Mouse (Mus musculus) cortical plate, adult 2 months (tissue): ENCODE measurements around the gene Nudt3. TPM values are rescaled to one million over a fixed set of nuclear protein-coding genes. Genes with fewer than 3 reads are reported as not detected.
A peak's percentile ranks its signal among the peaks of the same experiment; 100 is the strongest.

Experiments used
- H3K27ac ChIP-seq: fragments of 200-500 bp; 2 replicates; pipeline ENCODE4 v1.5.1; 2012; ENCODE audit warnings: low read length, control low read depth, inconsistent platforms; ENCODE audit not compliant: insufficient read depth
- H3K4me1 ChIP-seq: fragments of 200-500 bp; 2 replicates; pipeline ENCODE4 v1.6.1; 2011; ENCODE audit warnings: low read length; ENCODE audit not compliant: control insufficient read depth, insufficient read depth
- H3K4me3 ChIP-seq: fragments of 200-500 bp; 2 replicates; pipeline ENCODE4 v1.5.1; 2011; ENCODE audit warnings: mild to moderate bottlenecking, low read length, control low read depth; ENCODE audit not compliant: insufficient read depth
- CTCF ChIP-seq: fragments of 200-500 bp; IDR thresholded peaks from 2 replicates; pipeline ENCODE4 v1.5.1; 2011; ENCODE audit warnings: mild to moderate bottlenecking, control low read depth, low read length; ENCODE audit not compliant: insufficient read depth; ENCODE audit errors: extremely low read depth
- POLR2A ChIP-seq: fragments of 200-500 bp; IDR thresholded peaks from 2 replicates; pipeline ENCODE4 v1.6.1; 2011; ENCODE audit warnings: mild to moderate bottlenecking, low read length, control low read depth; ENCODE audit not compliant: insufficient read depth; ENCODE audit errors: extremely low read depth
- polyA plus RNA-seq: library from polyadenylated mRNA; depleted of rRNA; stranded (reverse); fragments of >200 nt; gene quantifications from 2 replicates; pipeline ENCODE4 v1.2.3, GENCODE M21; 2012

Nudt3 gene
- polyA plus RNA-seq, 1 experiment = 371 TPM

DNA sequence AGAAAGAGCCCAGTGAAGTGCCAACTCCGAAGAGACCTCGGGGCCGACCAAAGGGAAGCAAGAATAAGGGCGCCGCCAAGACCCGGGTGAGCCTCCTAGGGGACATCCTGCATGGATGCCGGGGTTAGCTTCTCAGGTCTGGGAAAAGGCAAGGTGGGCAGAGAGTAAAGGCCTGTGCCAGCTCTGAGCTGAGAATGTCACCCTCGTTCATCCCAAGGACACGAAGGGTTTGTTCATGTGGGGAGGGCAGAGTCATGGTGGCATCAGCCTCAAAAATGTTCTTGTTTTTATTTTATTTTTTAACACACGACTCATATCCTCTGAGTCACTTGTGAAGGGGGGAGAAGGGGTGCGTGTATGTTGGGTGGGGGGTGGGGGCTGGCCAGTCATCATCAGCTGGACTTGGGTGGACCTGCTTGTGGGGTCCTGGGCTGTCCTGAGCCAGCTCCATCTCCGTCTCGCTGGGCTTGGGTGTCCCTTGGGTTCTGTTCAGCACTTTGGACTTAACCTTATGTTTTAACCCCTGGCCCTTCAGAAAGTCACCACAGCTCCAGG is 62.3 kb downstream of the Nudt3 start:
- Histone ChIP-seq H3K4me3 (no peak overlapping the region), H3K27ac (no peak overlapping the region), H3K4me1 (no peaks in the 10 kb centered on the region)
- TF ChIP-seq POLR2A (no peak), CTCF (no peak)

GRCm38 (mm10) chr17:27559596-27559995 is 63.7 kb downstream of the Nudt3 start:
- TF ChIP-seq CTCF = no peak
- TF ChIP-seq POLR2A = no peak
- Histone ChIP-seq H3K4me1 (no peaks in the 10 kb centered on the region), H3K4me3 (no peak overlapping the region), H3K27ac (no peak overlapping the region)

DNA sequence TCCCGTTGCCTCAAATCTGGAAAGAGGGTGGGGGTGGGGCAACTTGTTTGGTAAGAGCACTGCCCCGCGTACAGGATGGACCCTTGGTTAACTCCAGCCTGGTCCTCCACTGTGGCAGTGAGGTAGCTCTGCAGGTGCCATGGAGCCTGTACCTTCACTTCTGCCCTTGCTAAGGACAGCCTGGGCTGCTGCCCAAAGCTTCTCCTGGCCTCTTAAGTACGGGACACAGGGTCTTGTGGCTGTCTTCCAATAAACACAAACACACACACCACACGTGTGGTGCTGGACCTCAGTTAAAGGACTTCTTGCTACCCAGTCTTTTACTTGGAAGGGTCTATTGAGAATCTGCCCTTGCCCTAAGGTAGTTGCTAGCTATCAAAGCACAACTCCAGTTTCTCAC is 64.5 kb downstream of the Nudt3 start:
- Histone ChIP-seq H3K4me3 (no peak overlapping the region), H3K4me1 (no peaks in the 10 kb centered on the region), H3K27ac (no peak overlapping the region)
- no peak for TF ChIP-seq POLR2A
- TF ChIP-seq CTCF = no peak

- Histone ChIP-seq H3K4me3 (peak overlapping the region; percentile 85; the same call in 1 of the 2 replicates), H3K4me1 (no peaks in the 10 kb centered on the region), H3K27ac (no peak overlapping the region)
- TF ChIP-seq POLR2A (no peak), CTCF (no peak)
These were observed 65.2 kb downstream of the Nudt3 start for GRCm38 (mm10) chr17:27557927-27558661.

DNA sequence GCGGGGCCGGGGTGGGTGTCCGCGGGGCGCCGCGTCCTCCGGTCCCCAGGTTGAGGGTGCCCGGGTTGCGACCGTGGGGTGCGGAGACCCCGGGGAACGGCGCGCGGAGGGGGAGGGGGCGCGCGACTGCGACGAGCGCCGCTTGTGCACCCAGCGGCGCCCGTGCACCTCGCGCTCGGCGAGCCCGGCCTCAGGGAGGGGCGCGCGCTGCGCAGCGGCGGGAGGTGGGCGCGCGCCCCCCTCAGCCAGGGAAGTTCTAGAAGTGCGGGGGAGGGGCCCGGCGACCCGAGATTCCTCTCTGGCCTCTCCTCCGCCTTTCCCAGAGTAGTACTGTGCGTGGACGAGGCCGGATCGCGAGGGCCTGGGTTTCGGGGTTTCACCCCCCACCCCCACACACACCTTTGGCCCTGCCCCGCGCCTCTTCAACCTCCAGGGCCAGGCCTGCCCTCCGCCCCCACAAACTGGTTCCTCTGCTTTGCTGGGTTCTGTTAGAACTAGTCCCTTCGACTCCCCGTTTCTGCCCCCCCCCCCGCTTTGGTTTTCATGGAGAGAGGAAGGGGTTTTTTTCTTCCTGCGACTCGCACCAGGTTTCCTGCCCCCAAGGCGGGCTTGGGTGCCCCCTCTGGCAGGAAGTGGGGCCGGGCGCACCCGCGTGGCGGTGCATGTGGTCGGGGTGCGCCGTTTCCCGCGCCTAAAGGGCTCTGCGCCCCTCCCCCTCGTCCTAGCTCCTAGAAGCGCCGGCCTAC is 65.9 kb downstream of the Nudt3 start:
- TF ChIP-seq POLR2A (no peak), CTCF (no peak)
- no peak overlapping the region; the same call in 1 of the 2 replicates for H3K27ac ChIP-seq

GRCm38 (mm10) chr17:27556315-27557011 is 66.8 kb downstream of the Nudt3 start, which contains the start of gene Hmga1:
Gene Hmga1, plus strand, starts transcription at chr17:27556497.
- TF ChIP-seq POLR2A = peak; percentile 15; the same call in 1 of the 2 replicates
- TF ChIP-seq CTCF = no peak
- Histone ChIP-seq H3K4me3 (peak within 1 kb of the TSS; percentile 85), H3K27ac (peak within 1 kb of the TSS; percentile 91), H3K4me1 (no peaks in the 10 kb centered on the region)

More for the DNA sequence above, 65.9 kb downstream of the Nudt3 start:
- peak overlapping the region; percentile 85 for H3K4me3 ChIP-seq
- H3K4me1 ChIP-seq = no peaks in the 10 kb centered on the region

DNA sequence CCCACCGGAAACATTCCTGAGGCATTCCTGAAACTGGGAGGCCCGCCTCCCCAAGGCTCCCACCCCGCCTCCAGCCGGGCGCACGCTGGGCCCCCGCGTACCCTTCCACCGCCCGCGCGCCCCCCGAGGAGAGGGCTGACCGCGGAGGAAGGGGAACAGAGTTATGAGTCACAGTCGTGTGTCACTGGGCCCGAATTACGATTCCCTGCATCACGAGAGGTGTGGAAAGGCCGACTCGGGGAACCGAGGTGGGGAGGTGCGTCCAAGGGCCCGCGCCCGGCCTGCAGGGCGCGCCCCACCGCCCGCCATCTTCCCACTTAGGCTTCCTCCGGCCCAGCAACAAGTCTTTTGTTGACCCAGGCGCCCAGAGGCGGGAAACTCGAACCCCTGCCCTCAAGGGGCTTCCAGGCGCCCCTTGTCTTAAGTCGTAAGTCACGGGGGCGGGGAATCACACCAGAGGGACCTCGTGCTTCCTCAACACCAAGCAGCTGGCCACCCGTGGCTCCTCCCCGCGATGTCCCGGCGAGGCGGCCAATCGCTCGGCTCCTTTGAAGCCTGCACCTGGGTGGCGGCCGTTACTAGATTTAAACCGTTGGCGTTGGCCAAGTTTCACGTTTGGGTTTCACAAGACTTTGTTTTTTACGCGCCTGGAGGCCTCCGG is 67.7 kb downstream of the Nudt3 start:
- no peak overlapping the region for H3K27ac ChIP-seq
- H3K4me3 ChIP-seq = peak overlapping the region; percentile 85; the same call in 1 of the 2 replicates
- H3K4me1 ChIP-seq = no peaks in the 10 kb centered on the region
- TF ChIP-seq POLR2A (no peak), CTCF (no peak)

- H3K4me3 ChIP-seq = no peak overlapping the region
These were observed 68.2 kb downstream of the Nudt3 start for GRCm38 (mm10) chr17:27555075-27555511.

More at GRCm38 (mm10) chr17:27555075-27555511, 68.2 kb downstream of the Nudt3 start:
- Histone ChIP-seq H3K27ac (no peak overlapping the region), H3K4me1 (no peaks in the 10 kb centered on the region)
- TF ChIP-seq POLR2A (no peak), CTCF (no peak)
